Mouse (Mus musculus) erythroid progenitor cell, adult 5-6 weeks (primary cell): Measurements from ENCODE around the gene Ssu72. TPM values are rescaled to one million over a fixed set of nuclear protein-coding genes. Genes with fewer than 3 reads are reported as not detected.
A peak's percentile ranks its signal among the peaks of the same experiment; 100 is the strongest.

ENCODE experiments used
- ATAC-seq: replicated peaks from 2 replicates; pipeline ENCODE4 v1.8.0; 2016; ENCODE audit warnings: moderate number of reproducible peaks, mild to moderate bottlenecking, moderate TSS enrichment, inconsistent platforms; ENCODE audit not compliant: poor library complexity, low FRiP score, severe bottlenecking
- total RNA-seq, 2 experiments: library from RNA; stranded (forward) in 1 of 2; stranded (reverse) in 1 of 2; fragments of 150-400 nt in 1 of 2; fragments of 186-747, 209-891 nt in 1 of 2; gene quantifications; 2 replicates each; pipeline versions ENCODE4 v1.2.3 to v1.2.4; 2015 to 2017; ENCODE audit warnings: low replicate concordance in 2 of 2

Ssu72 gene
- total RNA-seq, 2 experiments from 2014 or later: 37.0 to 44.9 TPM

- ATAC-seq: no peak
Measured at GRCm38 (mm10) chr4:155744474-155744873, 39.9 kb downstream of the Ssu72 start.

GRCm38 (mm10) chr4:155745136-155745535 is 40.5 kb downstream of the Ssu72 start:
- ATAC-seq: no peak

- ATAC-seq: no peak
Measured at GRCm38 (mm10) chr4:155746036-155746548, 41.5 kb downstream of the Ssu72 start.

- ATAC-seq: no peak
Measured at GRCm38 (mm10) chr4:155746575-155747490, 42.2 kb downstream of the Ssu72 start.

GRCm38 (mm10) chr4:155757011-155757410 is 52.4 kb downstream of the Ssu72 start:
- ATAC-seq: no peak

- ATAC-seq: no peak
Measured at GRCm38 (mm10) chr4:155759862-155760612, 55.4 kb downstream of the Ssu72 start.

- ATAC-seq: peak; percentile 97
Measured at GRCm38 (mm10) chr4:155760613-155761355, 56.2 kb downstream of the Ssu72 start, which contains the start of gene Atad3a. Atad3a (minus strand) TSS chr4:155761093.

- ATAC-seq: peak; percentile 21
Measured at GRCm38 (mm10) chr4:155761356-155762099, 56.9 kb downstream of the Ssu72 start.

GRCm38 (mm10) chr4:155762357-155762756 is 57.8 kb downstream of the Ssu72 start:
- ATAC-seq: no peak

- ATAC-seq: 0 out of 2 replicates have a peak, but pooled peaks have one; percentile 2
Measured at GRCm38 (mm10) chr4:155769496-155769879, 64.9 kb downstream of the Ssu72 start.

GRCm38 (mm10) chr4:155769880-155770512 is 65.4 kb downstream of the Ssu72 start:
- ATAC-seq: peak; percentile 83

- ATAC-seq: no peak
Measured at GRCm38 (mm10) chr4:155770626-155771025, 66.0 kb downstream of the Ssu72 start.

GRCm38 (mm10) chr4:155771706-155772105 is 67.1 kb downstream of the Ssu72 start:
- no peak for ATAC-seq

- ATAC-seq: no peak
Measured at GRCm38 (mm10) chr4:155772786-155773185, 68.2 kb downstream of the Ssu72 start.

- ATAC-seq: no peak
Measured at GRCm38 (mm10) chr4:155773335-155774078, 68.9 kb downstream of the Ssu72 start.

- ATAC-seq: peak; percentile 79
Measured at GRCm38 (mm10) chr4:155774280-155774754, 69.7 kb downstream of the Ssu72 start, which contains the start of gene Vwa1. Vwa1 (minus strand) TSS chr4:155774698.

- ATAC-seq: no peak
Measured at GRCm38 (mm10) chr4:155774971-155775740, 70.6 kb downstream of the Ssu72 start.
